Mouse (Mus musculus): ENCODE data around the gene Polr2g. TPM values are rescaled to one million over a fixed set of nuclear protein-coding genes. Genes with fewer than 3 reads are reported as not detected.

The Polr2g gene
- total RNA-seq, 2 experiments from 2014 or later, result 58.3 to 60.9 TPM

- DNase-seq, result peak; percentile 96 to 99
These were observed 20.6 kb upstream of the Polr2g start, which contains the start of gene Ttc9c for GRCm38 (mm10) chr19:8818801-8819595. Gene Ttc9c (minus strand): TSS chr19:8819333.

GRCm38 (mm10) chr19:8818301-8818798 is 20.0 kb upstream of the Polr2g start:
- DNase-seq, result no peak

- DNase-seq, result no peak
These were observed 18.6 kb upstream of the Polr2g start for GRCm38 (mm10) chr19:8817001-8817400.

- DNase-seq, result no peak
These were observed 17.4 kb upstream of the Polr2g start for GRCm38 (mm10) chr19:8815812-8816211.

GRCm38 (mm10) chr19:8806810-8807209 is 8.4 kb upstream of the Polr2g start:
- no peak for DNase-seq

GRCm38 (mm10) chr19:8803879-8804660 is 5.7 kb upstream of the Polr2g start:
- no peak for DNase-seq

- no peak for DNase-seq
These were observed 4.9 kb upstream of the Polr2g start for GRCm38 (mm10) chr19:8803204-8803780.

GRCm38 (mm10) chr19:8802130-8802821 is 3.9 kb upstream of the Polr2g start, which contains the start of gene Zbtb3:
Gene Zbtb3 (plus strand): TSS chr19:8802555.
- DNase-seq, result peak; percentile 94 to 99

- DNase-seq, result no peak
These were observed 554 bp upstream of the Polr2g start for GRCm38 (mm10) chr19:8798947-8799315.

GRCm38 (mm10) chr19:8790171-8790570 is 8.2 kb downstream of the Polr2g start:
- DNase-seq, result no peak

- no peak for DNase-seq
These were observed 9.2 kb downstream of the Polr2g start for GRCm38 (mm10) chr19:8789171-8789570.

- DNase-seq, result no peak
These were observed 9.9 kb downstream of the Polr2g start for GRCm38 (mm10) chr19:8788521-8788920.

- peak; percentile 94 to 97 for DNase-seq
These were observed 12.2 kb downstream of the Polr2g start, which contains the start of gene Taf6l for GRCm38 (mm10) chr19:8786008-8786781. Gene Taf6l (minus strand): TSS chr19:8786417.

- DNase-seq, result no peak
These were observed 23.4 kb downstream of the Polr2g start for GRCm38 (mm10) chr19:8774951-8775421.

- peak; percentile 95 to 99 for DNase-seq
These were observed 24.1 kb downstream of the Polr2g start, which contains the start of gene Tmem179b for GRCm38 (mm10) chr19:8774086-8774835. Gene Tmem179b (minus strand): TSS chr19:8774467.

- DNase-seq, result no peak
These were observed 25.0 kb downstream of the Polr2g start for GRCm38 (mm10) chr19:8773409-8773808.

- DNase-seq, result no peak
These were observed 25.4 kb downstream of the Polr2g start for GRCm38 (mm10) chr19:8772996-8773395.

GRCm38 (mm10) chr19:8770567-8771270 is 27.7 kb downstream of the Polr2g start, which contains the start of gene Tmem223:
Gene Tmem223 (plus strand): TSS chr19:8770996.
- DNase-seq, result peak; percentile 86 to 90

- no peak for DNase-seq
These were observed 32.8 kb downstream of the Polr2g start for GRCm38 (mm10) chr19:8765562-8765961.

Measured in heart, adult 18-20 months (tissue).